Mouse (Mus musculus): ENCODE data around the gene Tmem231.

DNA sequence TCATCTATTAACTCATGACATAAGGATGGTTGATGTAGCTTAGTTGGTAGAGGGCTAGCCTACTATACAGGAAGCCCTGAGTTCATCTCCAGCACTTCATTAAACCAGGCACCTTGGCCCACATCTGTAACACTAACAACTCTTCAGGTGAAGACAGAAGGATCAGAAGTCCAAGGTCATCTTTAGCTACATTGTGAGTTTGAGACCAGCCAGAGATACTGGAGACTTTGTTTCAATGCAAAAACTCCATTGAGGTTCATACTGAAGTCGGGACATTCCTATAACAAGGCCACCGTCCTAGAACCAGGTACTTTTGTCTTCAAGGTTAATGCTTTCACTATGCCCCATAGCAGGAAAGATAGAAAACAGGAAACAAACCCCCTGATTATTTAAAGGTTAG lies 520 bp upstream of the Tmem231 start:
- TF ChIP-seq GATA1 (IDR thresholded peaks at IDR 0.05; ENCODE audit: borderline replicate concordance, low read length) (no peak), FLI1 (IDR thresholded peaks at IDR 0.05; ENCODE audit: low read length) (no peak)

Measured in megakaryocyte, embryonic 14.5 days (primary cell).